8 mouse cellular contexts compared by ENCODE assay signal in genomic region chr3:95052959-95053358, GRCm38 (mm10). TPM values are rescaled to one million over a fixed set of nuclear protein-coding genes. Genes with fewer than 3 reads are reported as not detected.
DNase-seq lines count a peak whose midpoint lies in the region; ATAC-seq and TF ChIP-seq lines count a peak whose summit lies in the region.

No protein-coding gene starts in this region.

- peak; percentile 50; the same call in 1 of the 2 replicates for ATAC-seq in hindbrain, postnatal 0 days
- ATAC-seq in midbrain, embryonic 16.5 days = 0 out of 2 replicates have a peak, but pooled peaks have one; percentile 45

- no peaks in the 10 kb centered on the region for H3K4me1 ChIP-seq in hindbrain, postnatal 0 days (ENCODE audit: insufficient read depth, low read length)
- H3K4me1 ChIP-seq in midbrain, embryonic 16.5 days (ENCODE audit: control insufficient read depth, insufficient read depth, low read length) = no peaks in the 10 kb centered on the region

- peak; percentile 83 for TF ChIP-seq CTCF in gastrocnemius, adult 2 months (IDR thresholded peaks at IDR 0.05)
- TF ChIP-seq CTCF in hindbrain, postnatal 0 days (IDR thresholded peaks at IDR 0.05; ENCODE audit: low read depth) = peak; percentile 85

- DNase-seq in gastrocnemius, adult 2 months = no peak
- DNase-seq in gastrocnemius, postnatal 25 days = no peak
- DNase-seq in ovary, postnatal 14 days (ENCODE audit: low spot score) = peak; percentile 17
- DNase-seq in ovary, postnatal 36 days (ENCODE audit: low spot score) = no peak
- peak; percentile 73 for DNase-seq in brain, adult 2 months (ENCODE audit: low read depth, low spot score)
- DNase-seq in hindbrain, postnatal 0 days (ENCODE audit: low spot score) = peak; percentile 75
- DNase-seq in yolk sac, embryonic 10.5 days (ENCODE audit: low spot score) = no peak

- no peak overlapping the region for H3K9ac ChIP-seq in hindbrain, postnatal 0 days (replicated peaks; ENCODE audit: low read length)
- H3K9ac ChIP-seq in midbrain, embryonic 16.5 days (ENCODE audit: low read depth, low read length) = no peak overlapping the region

- no peaks in the 10 kb centered on the region for H3K9me3 ChIP-seq in hindbrain, postnatal 0 days (ENCODE audit: low read length)
- no peaks in the 10 kb centered on the region for H3K9me3 ChIP-seq in midbrain, embryonic 16.5 days (replicated peaks; ENCODE audit: control insufficient read depth, low read length, poor library complexity, severe bottlenecking)

- WGBS in hindbrain, postnatal 0 days = 44% methylated on average over 1 of the region's 1 CpGs
- 50% methylated on average over 1 of the region's 1 CpGs for WGBS in midbrain, embryonic 16.5 days

- intact Hi-C loops in gastrocnemius, adult 2 months (cut with DNase I) = loop anchor here (5.0 kb wide), 2 partner anchors 54 to 99 kb away; partner anchors contain the start of gene Pip5k1a

- H3K36me3 ChIP-seq in hindbrain, postnatal 0 days (ENCODE audit: insufficient read depth, low read length) = peaks cover under 1% of the 10 kb centered on the region; the same call in 1 of the 2 replicates
- no peaks in the 10 kb centered on the region for H3K36me3 ChIP-seq in midbrain, embryonic 16.5 days (ENCODE audit: control insufficient read depth, insufficient read depth, low read length)

- no peak overlapping the region for H3K27ac ChIP-seq in gastrocnemius, adult 2 months
- no peak overlapping the region for H3K27ac ChIP-seq in hindbrain, postnatal 0 days
- H3K27ac ChIP-seq in midbrain, embryonic 16.5 days (ENCODE audit: low read length) = no peak overlapping the region

- H3K4me3 ChIP-seq in gastrocnemius, adult 2 months = no peak overlapping the region
- no peak overlapping the region for H3K4me3 ChIP-seq in hindbrain, postnatal 0 days (ENCODE audit: low read length)
- H3K4me3 ChIP-seq in midbrain, embryonic 16.5 days (ENCODE audit: low read depth, low read length) = no peak overlapping the region

- no peaks in the 10 kb centered on the region for H3K27me3 ChIP-seq in hindbrain, postnatal 0 days (ENCODE audit: insufficient read depth, low read length)
- no peaks in the 10 kb centered on the region for H3K27me3 ChIP-seq in midbrain, embryonic 16.5 days (ENCODE audit: control insufficient read depth, insufficient read depth, low read depth, low read length)

- H3K4me2 ChIP-seq in hindbrain, postnatal 0 days (ENCODE audit: low read depth, low read length) = no peak overlapping the region
- no peak overlapping the region for H3K4me2 ChIP-seq in midbrain, embryonic 16.5 days (ENCODE audit: low read length)

RNA-seq across cellular contexts. Expression of gene Psmd4, which starts 10.5 kb away (rescaled TPM):
- total RNA-seq in gastrocnemius, adult 2 months (2021) = 100 to 1,000 TPM; 164 to 237 TPM
- total RNA-seq in gastrocnemius, postnatal 25 days (2021) = 100 to 1,000 TPM; 163 to 181 TPM
- total RNA-seq in hindbrain, postnatal 0 days (2014; rRNA removed) = 208 and 210 TPM in 2 replicates
- polyA plus RNA-seq in hindbrain, postnatal 0 days (2015; fragmentation: Nextera tagmentation; extraction: Ambion mirVana) = 267 and 272 TPM in 2 replicates
- polyA plus RNA-seq in midbrain, embryonic 16.5 days (2015; fragmentation: Nextera tagmentation; extraction: Ambion mirVana) = 253 and 254 TPM in 2 replicates

RNA-seq across cellular contexts. Expression of gene Zfp687, which starts 37.7 kb away (rescaled TPM):
- 10 to 100 TPM; 10.9 to 11.5 TPM for total RNA-seq in gastrocnemius, adult 2 months (2021)
- 1 to 10 TPM; 8.4 to 8.9 TPM for total RNA-seq in gastrocnemius, postnatal 25 days (2021)
- total RNA-seq in hindbrain, postnatal 0 days (2014; rRNA removed) = 34.1 and 35.4 TPM in 2 replicates
- polyA plus RNA-seq in hindbrain, postnatal 0 days (2015; fragmentation: Nextera tagmentation; extraction: Ambion mirVana) = 17.3 and 18.0 TPM in 2 replicates
- polyA plus RNA-seq in midbrain, embryonic 16.5 days (2015; fragmentation: Nextera tagmentation; extraction: Ambion mirVana) = 17.6 and 18.7 TPM in 2 replicates

RNA-seq across cellular contexts. Expression of gene Pip5k1a, which starts 53.8 kb away (rescaled TPM):
- 10 to 100 TPM; 23.1 to 26.5 TPM for total RNA-seq in gastrocnemius, adult 2 months (2021)
- total RNA-seq in gastrocnemius, postnatal 25 days (2021) = 10 to 100 TPM; 16.3 to 19.4 TPM
- 15.5 and 18.5 TPM in 2 replicates for total RNA-seq in hindbrain, postnatal 0 days (2014; rRNA removed)
- polyA plus RNA-seq in hindbrain, postnatal 0 days (2015; fragmentation: Nextera tagmentation; extraction: Ambion mirVana) = 12.4 and 14.7 TPM in 2 replicates
- 15.0 and 17.0 TPM in 2 replicates for polyA plus RNA-seq in midbrain, embryonic 16.5 days (2015; fragmentation: Nextera tagmentation; extraction: Ambion mirVana)

RNA-seq across cellular contexts. Expression of gene Vps72, which starts 57.9 kb away (rescaled TPM):
- total RNA-seq in gastrocnemius, adult 2 months (2021) = 10 to 100 TPM; 48.9 to 73.2 TPM
- total RNA-seq in gastrocnemius, postnatal 25 days (2021) = 10 to 100 TPM; 36.0 to 40.4 TPM
- total RNA-seq in hindbrain, postnatal 0 days (2014; rRNA removed) = 52.7 and 53.6 TPM in 2 replicates
- 121 and 123 TPM in 2 replicates for polyA plus RNA-seq in hindbrain, postnatal 0 days (2015; fragmentation: Nextera tagmentation; extraction: Ambion mirVana)
- polyA plus RNA-seq in midbrain, embryonic 16.5 days (2015; fragmentation: Nextera tagmentation; extraction: Ambion mirVana) = 170 and 184 TPM in 2 replicates

Comparison
In these comparisons a context has a peak if more than half of its experiments do, and no peak if none do; other contexts are left out.
1. DNase-seq: peak in ovary, postnatal 14 days (single experiment), brain, adult 2 months (single experiment) and hindbrain, postnatal 0 days (single experiment); none in gastrocnemius, adult 2 months (single experiment), gastrocnemius, postnatal 25 days (single experiment), ovary, postnatal 36 days (single experiment) and yolk sac, embryonic 10.5 days (single experiment).